Mouse (Mus musculus) ES-Bruce4 (cell line): ENCODE measurements around the gene Tenm2. TPM values are rescaled to one million over a fixed set of nuclear protein-coding genes. Genes with fewer than 3 reads are reported as not detected.

Source experiments
- H3K27ac ChIP-seq: 2 replicates; pipeline ENCODE4 v1.5.1; 2012; ENCODE audit warnings: low read length, inconsistent platforms; ENCODE audit not compliant: insufficient read depth
- H3K27me3 ChIP-seq: 2 replicates; pipeline ENCODE4 v1.6.1; 2012; ENCODE audit warnings: mild to moderate bottlenecking, low read length, inconsistent platforms; ENCODE audit not compliant: control insufficient read depth, poor library complexity, insufficient read depth, severe bottlenecking
- H3K36me3 ChIP-seq: 2 replicates; pipeline ENCODE4 v1.6.1; 2012; ENCODE audit warnings: inconsistent platforms, mild to moderate bottlenecking, low read length, moderate library complexity; ENCODE audit not compliant: control insufficient read depth, poor library complexity, insufficient read depth, severe bottlenecking
- H3K4me1 ChIP-seq: one replicate; pipeline ENCODE4 v1.8.1; 2011; ENCODE audit warnings: low read length; ENCODE audit not compliant: control insufficient read depth, insufficient read depth
- H3K4me3 ChIP-seq: 2 replicates; pipeline ENCODE4 v1.5.1; 2011; ENCODE audit warnings: low read depth, mild to moderate bottlenecking, low read length
- H3K9ac ChIP-seq: 2 replicates; pipeline ENCODE4 v1.6.1; 2012; ENCODE audit warnings: low read depth, mild to moderate bottlenecking, inconsistent platforms; ENCODE audit not compliant: poor library complexity, severe bottlenecking
- H3K9me3 ChIP-seq: replicated peaks from 2 replicates; pipeline ENCODE4 v1.6.1; 2012; ENCODE audit warnings: mild to moderate bottlenecking, low read length, inconsistent platforms; ENCODE audit not compliant: control insufficient read depth, poor library complexity, insufficient read depth, severe bottlenecking
- CTCF ChIP-seq: IDR thresholded peaks from one replicate; pipeline ENCODE4 v1.8.1; 2011; ENCODE audit warnings: low read depth, low read length
- EP300 ChIP-seq: IDR thresholded peaks from 2 replicates; pipeline ENCODE4 v1.6.1; 2011; ENCODE audit warnings: low read depth, low read length; ENCODE audit not compliant: insufficient read depth
- POLR2A ChIP-seq: IDR thresholded peaks from one replicate; pipeline ENCODE4 v1.8.1; 2011; ENCODE audit warnings: low read length; ENCODE audit not compliant: insufficient read depth
- polyA plus RNA-seq: library from polyadenylated mRNA; stranded (reverse); fragments of >200 nt; gene quantifications from 2 replicates; pipeline ENCODE4 v1.2.4, GENCODE M21; 2011; ENCODE audit warnings: low read depth; ENCODE audit not compliant: missing spikeins, insufficient read depth, insufficient read length

The Tenm2 gene
- polyA plus RNA-seq, 1 experiment, result not detected

DNA sequence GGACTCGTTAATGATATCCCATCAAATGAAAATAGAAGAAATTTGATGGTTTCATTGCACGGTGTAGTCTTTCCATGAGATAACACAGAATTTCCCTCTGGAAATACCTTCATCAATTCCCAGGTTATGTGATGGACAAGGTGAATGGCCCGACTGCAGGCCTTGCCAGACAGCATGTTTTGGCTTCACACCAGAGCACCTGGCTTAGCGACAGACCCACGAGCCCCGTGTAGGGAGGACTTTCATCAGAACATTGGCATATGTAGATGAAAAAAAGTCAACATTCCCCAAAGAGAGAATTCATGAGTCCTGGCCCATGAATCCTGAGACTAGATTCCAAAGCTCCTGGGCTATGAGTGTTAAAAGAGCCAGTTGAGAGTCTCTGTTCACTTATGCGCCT, 791.9 kb downstream of the Tenm2 start:
- no peak overlapping the region for H3K9ac ChIP-seq
- H3K27me3 ChIP-seq, result 0 out of 2 replicates have a peak, but pooled peaks cover 1% of the 10 kb centered on the region
- H3K36me3 ChIP-seq, result no peaks in the 10 kb centered on the region
- H3K27ac ChIP-seq, result no peak overlapping the region
- TF ChIP-seq POLR2A (no peak), CTCF (no peak), EP300 (no peak)
- H3K4me3 ChIP-seq, result no peak overlapping the region
- H3K9me3 ChIP-seq, result no peaks in the 10 kb centered on the region
- H3K4me1 ChIP-seq, result no peaks in the 10 kb centered on the region

DNA sequence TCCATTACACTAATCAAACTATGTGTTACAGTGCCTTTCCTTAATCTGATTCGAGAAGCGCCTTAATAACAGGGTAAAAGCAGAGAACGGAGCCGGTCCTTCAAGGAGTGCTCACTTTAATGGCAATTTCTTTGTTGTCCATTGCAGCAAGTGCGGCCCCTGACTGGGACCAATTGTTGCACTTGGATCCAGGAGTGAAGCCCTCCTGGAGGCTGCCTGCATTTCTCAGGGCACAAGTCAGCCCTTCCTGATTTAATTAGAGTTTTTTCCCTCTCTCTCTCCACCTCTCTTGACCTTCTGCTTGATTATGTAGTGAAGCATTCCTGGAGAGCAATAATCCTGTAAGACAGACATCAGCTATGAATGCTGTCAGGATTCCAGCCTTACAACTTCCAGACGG, 794.0 kb downstream of the Tenm2 start:
- Histone ChIP-seq H3K4me3 (no peak overlapping the region), H3K36me3 (no peaks in the 10 kb centered on the region), H3K4me1 (no peaks in the 10 kb centered on the region), H3K27ac (no peak overlapping the region), H3K27me3 (0 out of 2 replicates have a peak, but pooled peaks cover 1% of the 10 kb centered on the region), H3K9ac (no peak overlapping the region), H3K9me3 (no peaks in the 10 kb centered on the region)
- TF ChIP-seq POLR2A (no peak), CTCF (no peak), EP300 (no peak)

DNA sequence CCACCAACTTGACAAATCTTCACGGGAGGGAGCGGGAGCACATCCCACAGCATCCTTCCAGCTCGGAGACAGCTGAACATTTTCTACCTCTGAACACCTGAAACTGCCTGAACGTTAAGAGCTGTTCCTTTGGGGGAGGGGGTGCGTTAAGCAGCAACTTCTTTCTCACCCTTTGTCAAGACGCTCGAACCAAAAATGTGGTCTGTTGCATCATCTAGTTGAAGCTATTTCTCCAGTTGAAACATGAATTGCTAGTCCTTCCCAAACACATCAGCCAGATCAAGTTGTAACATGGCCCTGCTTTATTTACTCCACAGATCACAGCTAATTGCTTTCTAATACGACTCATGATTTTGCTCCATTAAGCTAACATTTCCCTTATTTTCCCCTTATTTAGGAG, 799.5 kb downstream of the Tenm2 start:
- Histone ChIP-seq H3K27ac (no peak overlapping the region), H3K4me1 (no peaks in the 10 kb centered on the region), H3K9me3 (no peaks in the 10 kb centered on the region), H3K36me3 (no peaks in the 10 kb centered on the region), H3K9ac (no peak overlapping the region), H3K27me3 (no peaks in the 10 kb centered on the region), H3K4me3 (no peak overlapping the region)
- TF ChIP-seq EP300, result no peak
- TF ChIP-seq POLR2A, result no peak
- TF ChIP-seq CTCF, result no peak

DNA sequence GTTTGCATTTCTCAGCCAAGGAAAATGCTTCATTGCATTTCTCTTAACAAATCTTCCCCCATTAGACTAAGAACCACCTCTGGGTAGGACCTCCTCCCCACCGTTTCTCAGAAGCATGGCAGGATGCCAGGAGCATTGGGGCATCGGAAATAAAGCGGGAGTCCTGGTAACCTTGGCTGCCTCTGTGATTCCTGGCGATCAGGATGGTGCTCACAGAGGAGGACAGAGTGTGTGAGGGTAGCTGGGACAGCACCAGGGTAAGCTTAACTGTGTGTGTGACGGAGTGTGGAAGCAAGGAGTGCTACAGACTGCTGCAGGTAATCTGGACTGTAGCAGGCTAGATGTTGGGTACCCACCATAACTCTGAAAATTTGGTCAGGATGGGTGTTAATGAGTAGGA, 806.8 kb downstream of the Tenm2 start:
- Histone ChIP-seq H3K4me1 (no peaks in the 10 kb centered on the region), H3K4me3 (no peak overlapping the region), H3K9me3 (no peaks in the 10 kb centered on the region), H3K27ac (no peak overlapping the region), H3K27me3 (no peaks in the 10 kb centered on the region; the same call in 1 of the 2 replicates), H3K9ac (no peak overlapping the region), H3K36me3 (no peaks in the 10 kb centered on the region)
- TF ChIP-seq EP300 (no peak), POLR2A (no peak), CTCF (no peak)

DNA sequence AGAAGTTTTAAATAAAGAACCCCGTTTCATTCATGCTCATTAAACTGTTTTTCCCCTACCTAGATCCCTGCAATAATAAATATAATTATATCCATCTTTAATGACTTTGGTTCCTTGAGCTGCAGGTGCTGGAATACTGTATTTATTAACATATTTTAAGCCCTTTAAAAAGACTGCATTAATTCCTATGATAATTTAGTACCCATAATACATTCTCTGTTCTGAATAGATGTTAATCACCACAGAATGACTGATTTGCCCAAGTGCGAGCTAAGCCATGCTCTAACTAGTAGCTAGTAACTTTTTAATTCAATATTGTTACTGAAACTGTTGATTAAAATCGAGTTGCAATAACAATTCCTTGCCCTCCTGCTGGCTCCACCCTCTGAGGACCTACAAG, 810.8 kb downstream of the Tenm2 start:
- Histone ChIP-seq H3K27ac (no peak overlapping the region), H3K9me3 (no peaks in the 10 kb centered on the region), H3K4me1 (no peaks in the 10 kb centered on the region), H3K9ac (no peak overlapping the region), H3K36me3 (no peaks in the 10 kb centered on the region), H3K4me3 (no peak overlapping the region), H3K27me3 (no peaks in the 10 kb centered on the region)
- no peak for TF ChIP-seq CTCF
- TF ChIP-seq EP300, result no peak
- TF ChIP-seq POLR2A, result no peak

DNA sequence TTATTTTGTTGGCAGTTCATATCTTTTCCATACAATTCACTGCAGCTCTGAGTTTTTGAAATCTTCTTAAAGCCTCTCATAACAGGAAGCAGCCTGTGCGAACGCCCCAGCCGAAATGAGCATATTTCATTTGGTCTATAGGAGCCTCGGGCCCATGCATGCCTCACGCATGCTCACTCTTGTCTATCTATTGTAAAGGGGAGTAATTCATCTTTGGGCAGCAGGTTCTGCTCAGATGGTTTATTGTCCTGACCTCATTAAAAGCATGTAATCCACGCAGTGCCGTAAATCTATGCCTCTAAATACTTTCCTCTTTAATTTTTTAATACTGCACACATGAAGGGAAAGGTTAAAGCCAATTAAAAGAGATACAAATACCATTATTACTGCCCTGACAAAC, 815.7 kb downstream of the Tenm2 start:
- no peak for TF ChIP-seq CTCF
- no peak for TF ChIP-seq EP300

More for the DNA sequence above, 815.7 kb downstream of the Tenm2 start:
- Histone ChIP-seq H3K9ac (no peak overlapping the region), H3K4me1 (no peaks in the 10 kb centered on the region), H3K4me3 (no peak overlapping the region), H3K27me3 (no peaks in the 10 kb centered on the region), H3K36me3 (no peaks in the 10 kb centered on the region), H3K9me3 (no peaks in the 10 kb centered on the region), H3K27ac (no peak overlapping the region)
